Mouse (Mus musculus): Measurements from ENCODE around the gene Fgfr2. TPM values are rescaled to one million over a fixed set of nuclear protein-coding genes. Genes with fewer than 3 reads are reported as not detected.

The Fgfr2 gene
- polyA plus RNA-seq, 1 experiment from 2014 or later, result 110 TPM

- DNase-seq (ENCODE audit: low spot score) (no peak), ATAC-seq (no peak)
- Histone ChIP-seq H3K4me3 (ENCODE audit: low read depth, low read length) (no peak overlapping the region), H3K4me1 (ENCODE audit: insufficient read depth, low read depth, low read length) (peaks cover 31% of the 10 kb centered on the region; the same call in 1 of the 2 replicates), H3K27ac (ENCODE audit: low read length) (peak overlapping the region; percentile 26; the same call in 1 of the 2 replicates), H3K27me3 (replicated peaks; ENCODE audit: insufficient read depth, low read length) (no peaks in the 10 kb centered on the region), H3K9ac (replicated peaks; ENCODE audit: low read depth) (no peak overlapping the region), H3K4me2 (replicated peaks; ENCODE audit: low read depth, low read length) (no peak overlapping the region), H3K36me3 (ENCODE audit: insufficient read depth, low read length) (no peaks in the 10 kb centered on the region), H3K9me3 (ENCODE audit: low read length) (no peaks in the 10 kb centered on the region)
- no peak for TF ChIP-seq EP300 (IDR thresholded peaks at IDR 0.05)
- no peak for TF ChIP-seq CTCF (IDR thresholded peaks at IDR 0.05)
- WGBS, result 86% methylated on average over 6 of the region's 6 CpGs
These were observed 390.9 kb downstream of the Fgfr2 start for GRCm38 (mm10) chr7:132732136-132732789.

- peak; percentile 43 for DNase-seq (ENCODE audit: low spot score)
- Histone ChIP-seq H3K27me3 (replicated peaks; ENCODE audit: insufficient read depth, low read length) (no peaks in the 10 kb centered on the region), H3K9me3 (ENCODE audit: low read length) (no peaks in the 10 kb centered on the region), H3K4me2 (replicated peaks; ENCODE audit: low read depth, low read length) (no peak overlapping the region), H3K4me3 (ENCODE audit: low read depth, low read length) (no peak overlapping the region), H3K9ac (replicated peaks; ENCODE audit: low read depth) (no peak overlapping the region), H3K36me3 (ENCODE audit: insufficient read depth, low read length) (no peaks in the 10 kb centered on the region), H3K4me1 (ENCODE audit: insufficient read depth, low read depth, low read length) (peaks cover 36% of the 10 kb centered on the region; the same call in 1 of the 2 replicates), H3K27ac (ENCODE audit: low read length) (peak overlapping the region; percentile 35; the same call in 1 of the 2 replicates)
- ATAC-seq, result no peak
- WGBS, result 67% methylated on average over 6 of the region's 6 CpGs
- no peak for TF ChIP-seq EP300 (IDR thresholded peaks at IDR 0.05)
- no peak for TF ChIP-seq CTCF (IDR thresholded peaks at IDR 0.05)
These were observed 391.6 kb downstream of the Fgfr2 start for GRCm38 (mm10) chr7:132731558-132731957.

DNA sequence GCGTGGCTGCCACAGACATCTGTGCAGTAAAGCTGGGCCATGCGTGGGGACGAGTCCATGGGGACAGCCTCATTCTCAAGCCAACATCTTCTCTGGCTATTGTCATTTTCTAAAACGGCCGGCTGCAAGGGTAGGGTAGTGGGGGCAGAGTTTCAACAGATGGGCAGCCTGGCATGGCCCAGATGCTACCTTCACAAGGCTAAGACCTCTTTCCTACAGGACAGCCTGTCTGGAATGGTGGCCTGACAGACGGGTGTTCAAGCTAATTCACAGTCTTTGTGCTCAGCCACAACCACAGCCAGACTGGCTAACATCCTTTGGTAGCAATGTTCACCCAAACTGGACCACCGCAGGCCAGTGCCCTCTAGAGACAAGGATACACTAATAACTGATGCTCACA lies 392.6 kb downstream of the Fgfr2 start:
- no peak for DNase-seq (ENCODE audit: low spot score)
- TF ChIP-seq CTCF (IDR thresholded peaks at IDR 0.05), result no peak
- TF ChIP-seq EP300 (IDR thresholded peaks at IDR 0.05), result no peak
- Histone ChIP-seq H3K27me3 (replicated peaks; ENCODE audit: insufficient read depth, low read length) (no peaks in the 10 kb centered on the region), H3K36me3 (ENCODE audit: insufficient read depth, low read length) (no peaks in the 10 kb centered on the region), H3K9me3 (ENCODE audit: low read length) (no peaks in the 10 kb centered on the region), H3K9ac (replicated peaks; ENCODE audit: low read depth) (no peak overlapping the region), H3K4me2 (replicated peaks; ENCODE audit: low read depth, low read length) (no peak overlapping the region), H3K4me3 (ENCODE audit: low read depth, low read length) (no peak overlapping the region), H3K27ac (ENCODE audit: low read length) (0 out of 2 replicates have a peak overlapping the region, but pooled peaks have one; percentile 35), H3K4me1 (ENCODE audit: insufficient read depth, low read depth, low read length) (peaks cover 29% of the 10 kb centered on the region; the same call in 1 of the 2 replicates)
- no peak for ATAC-seq
- WGBS, result 87% methylated on average over 7 of the region's 7 CpGs

DNA sequence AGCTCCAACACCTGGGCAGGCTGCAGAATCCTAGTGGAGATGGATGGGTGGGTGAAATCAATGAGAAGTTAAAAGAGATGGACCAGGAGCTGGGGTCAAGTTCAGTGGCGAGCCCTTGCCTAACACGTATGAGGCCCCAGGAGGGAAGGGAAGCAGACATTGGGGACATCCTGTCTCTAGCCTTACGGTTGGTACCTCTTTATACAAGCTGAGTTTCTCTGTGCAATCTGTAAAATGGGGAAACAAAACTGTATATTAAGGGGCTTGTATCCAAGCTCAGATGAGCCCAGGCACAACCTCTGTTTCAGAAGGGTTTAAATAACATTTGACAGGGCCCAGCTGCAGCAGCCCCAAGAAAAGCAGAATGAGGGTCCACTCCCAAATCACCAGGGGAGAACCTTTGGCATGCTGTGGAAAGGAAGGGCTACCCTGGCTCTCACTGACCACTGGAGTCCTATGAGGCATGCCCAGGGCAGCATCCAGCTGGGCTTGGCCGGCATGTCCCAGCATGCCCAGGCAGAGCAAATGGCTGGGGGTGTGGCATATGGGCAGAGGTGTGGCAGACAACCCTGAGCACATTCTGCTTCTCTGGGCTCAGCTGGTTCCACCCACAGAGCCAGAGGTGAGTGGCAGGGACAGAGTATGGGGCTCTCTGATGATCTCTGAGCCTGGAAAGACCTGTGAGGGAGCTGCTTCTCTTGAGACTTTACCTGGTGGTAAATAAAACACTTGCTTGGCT lies 393.9 kb downstream of the Fgfr2 start:
- DNase-seq (ENCODE audit: low spot score), result peak; percentile 72
- Histone ChIP-seq H3K36me3 (ENCODE audit: insufficient read depth, low read length) (no peaks in the 10 kb centered on the region), H3K27me3 (replicated peaks; ENCODE audit: insufficient read depth, low read length) (no peaks in the 10 kb centered on the region), H3K27ac (ENCODE audit: low read length) (peak overlapping the region; percentile 51), H3K9me3 (ENCODE audit: low read length) (no peaks in the 10 kb centered on the region), H3K9ac (replicated peaks; ENCODE audit: low read depth) (no peak overlapping the region), H3K4me1 (ENCODE audit: insufficient read depth, low read depth, low read length) (peaks cover 23% of the 10 kb centered on the region; the same call in 1 of the 2 replicates), H3K4me2 (replicated peaks; ENCODE audit: low read depth, low read length) (no peak overlapping the region), H3K4me3 (ENCODE audit: low read depth, low read length) (no peak overlapping the region)
- ATAC-seq, result peak; percentile 57
- TF ChIP-seq CTCF (IDR thresholded peaks at IDR 0.05), result no peak
- no peak for TF ChIP-seq EP300 (IDR thresholded peaks at IDR 0.05)
- WGBS, result 59% methylated on average over 4 of the region's 4 CpGs

- Histone ChIP-seq H3K4me2 (replicated peaks; ENCODE audit: low read depth, low read length) (0 out of 2 replicates have a peak overlapping the region, but pooled peaks have one; percentile 9), H3K4me3 (ENCODE audit: low read depth, low read length) (no peak overlapping the region), H3K4me1 (ENCODE audit: insufficient read depth, low read depth, low read length) (peaks cover 25% of the 10 kb centered on the region; the same call in 1 of the 2 replicates), H3K27me3 (replicated peaks; ENCODE audit: insufficient read depth, low read length) (no peaks in the 10 kb centered on the region), H3K27ac (ENCODE audit: low read length) (peak overlapping the region; percentile 71), H3K9me3 (ENCODE audit: low read length) (no peaks in the 10 kb centered on the region), H3K9ac (replicated peaks; ENCODE audit: low read depth) (no peak overlapping the region), H3K36me3 (ENCODE audit: insufficient read depth, low read length) (no peaks in the 10 kb centered on the region)
- TF ChIP-seq CTCF (IDR thresholded peaks at IDR 0.05) (no peak), EP300 (IDR thresholded peaks at IDR 0.05) (peak; percentile 59; the same call in 1 of the 2 replicates)
- DNase-seq (ENCODE audit: low spot score) (peak; percentile 74), ATAC-seq (peak; percentile 27)
- 47% methylated on average over 13 of the region's 13 CpGs for WGBS
These were observed 396.9 kb downstream of the Fgfr2 start for GRCm38 (mm10) chr7:132726106-132726861.
